Mouse (Mus musculus) 416B (cell line): ENCODE data around the gene Phactr1.

Experiments
- DNase-seq: peaks from one replicate; pipeline ENCODE4 v3.0.0; 2011; ENCODE audit warnings: low read depth

Phactr1 gene

DNA sequence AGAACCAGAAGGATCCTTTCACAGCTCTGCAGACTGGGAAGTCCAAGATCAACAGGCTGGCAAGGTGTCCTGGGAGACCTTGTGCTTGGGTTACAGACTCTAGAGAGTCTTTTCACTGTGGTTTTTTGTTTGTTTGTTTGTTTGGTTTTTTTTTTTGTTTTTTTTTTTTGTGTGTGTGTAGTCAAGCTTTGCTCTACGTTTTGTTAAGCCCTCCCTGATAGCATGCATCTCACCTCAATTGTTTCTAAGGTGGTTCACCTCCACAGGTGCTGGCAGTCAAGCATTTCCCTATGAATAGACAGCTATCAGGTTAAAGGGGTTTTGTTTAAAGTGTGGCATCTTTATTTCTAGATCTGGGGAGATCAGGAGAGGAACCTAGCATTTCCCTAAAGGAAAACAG is 191.7 kb downstream of the Phactr1 start:
- no peak for DNase-seq

DNA sequence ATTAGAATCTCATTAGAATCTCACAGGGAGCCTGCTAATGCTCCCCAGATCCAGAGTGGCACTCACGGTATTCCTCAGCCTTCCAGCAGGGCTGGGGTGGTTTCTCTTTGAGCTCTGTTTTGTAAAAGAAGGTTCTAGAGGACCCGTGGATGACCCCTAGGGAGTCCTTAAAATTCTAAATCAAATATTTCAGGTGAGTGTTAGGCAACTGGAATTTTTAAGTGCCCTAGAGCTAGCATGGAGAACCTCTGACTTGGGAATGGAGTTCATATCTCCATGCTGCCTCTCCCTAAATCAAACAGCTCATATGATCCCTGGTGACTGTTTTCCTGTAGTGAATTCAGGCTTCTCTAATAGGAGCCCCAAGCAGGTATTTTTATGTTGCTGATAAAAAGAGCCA is 197.9 kb downstream of the Phactr1 start:
- DNase-seq, result no peak

DNA sequence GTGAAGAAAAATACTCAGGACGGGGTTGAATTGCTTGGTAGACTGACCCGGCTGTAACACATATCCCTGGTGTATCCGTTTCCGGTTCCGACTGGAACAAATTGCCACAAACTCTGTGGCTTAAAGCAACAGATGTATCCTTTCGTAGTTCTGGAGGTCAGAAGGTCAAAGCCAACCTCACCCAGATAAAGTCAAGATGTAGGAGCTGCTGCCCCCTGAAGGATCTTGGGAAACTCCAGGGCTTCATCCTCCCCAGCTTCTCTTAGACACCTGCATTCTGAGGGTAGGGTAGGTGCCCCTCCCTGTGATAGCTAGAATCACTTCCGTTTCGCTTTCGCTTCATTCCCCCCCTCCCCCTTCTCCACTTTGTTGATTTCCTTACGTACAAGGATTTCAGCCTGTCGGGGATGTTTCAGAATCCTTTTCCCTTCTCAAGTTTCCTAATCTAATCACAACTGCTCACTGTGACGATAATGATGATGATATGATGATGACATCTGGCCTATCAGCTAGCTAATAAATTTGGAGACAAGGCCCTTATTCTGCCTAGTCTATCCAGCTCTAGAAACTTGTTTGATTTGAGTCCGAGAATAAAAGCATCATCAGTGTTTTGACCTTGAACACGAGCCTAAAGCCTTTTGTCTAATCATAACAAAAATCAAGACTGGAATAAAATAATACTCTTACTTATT is 203.8 kb downstream of the Phactr1 start:
- DNase-seq, result no peak

DNA sequence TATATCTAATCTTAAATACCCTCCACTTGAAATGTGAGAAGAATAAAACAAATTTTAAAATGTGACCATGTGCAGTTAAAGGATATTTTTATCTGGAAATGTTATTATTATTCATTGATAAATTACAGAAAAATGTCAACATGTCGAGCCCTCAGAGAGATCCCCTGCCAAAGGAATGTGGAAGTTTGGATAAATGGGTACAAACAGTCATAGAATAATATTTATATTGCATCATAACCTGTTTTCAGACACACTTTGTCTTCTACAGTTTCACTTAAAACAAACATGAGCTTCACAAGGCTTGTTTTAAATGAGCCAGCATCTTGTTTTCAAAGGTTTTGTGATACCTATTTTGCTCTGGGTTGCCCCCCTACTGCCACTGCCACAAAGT is 204.3 kb downstream of the Phactr1 start:
- DNase-seq, result no peak

DNA sequence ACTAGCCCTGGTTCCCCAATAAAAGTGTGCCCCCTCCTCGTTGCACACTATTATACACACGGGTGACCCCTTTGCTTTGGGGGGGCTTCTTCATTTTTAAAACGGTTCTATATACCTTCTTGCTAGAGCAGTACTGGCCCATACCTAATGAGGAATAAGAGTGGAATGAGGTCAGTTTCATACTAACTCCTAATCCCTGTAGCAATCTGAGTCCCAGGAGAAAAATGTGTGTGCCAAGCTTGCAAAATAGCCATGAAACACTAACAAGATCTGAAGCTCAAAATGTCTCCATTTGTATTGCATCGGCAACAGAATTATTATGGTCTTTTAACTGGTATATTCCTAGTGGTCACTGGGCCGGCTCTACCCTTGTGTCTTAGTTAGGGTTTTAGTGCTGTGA is 207.3 kb downstream of the Phactr1 start:
- DNase-seq, result no peak

DNA sequence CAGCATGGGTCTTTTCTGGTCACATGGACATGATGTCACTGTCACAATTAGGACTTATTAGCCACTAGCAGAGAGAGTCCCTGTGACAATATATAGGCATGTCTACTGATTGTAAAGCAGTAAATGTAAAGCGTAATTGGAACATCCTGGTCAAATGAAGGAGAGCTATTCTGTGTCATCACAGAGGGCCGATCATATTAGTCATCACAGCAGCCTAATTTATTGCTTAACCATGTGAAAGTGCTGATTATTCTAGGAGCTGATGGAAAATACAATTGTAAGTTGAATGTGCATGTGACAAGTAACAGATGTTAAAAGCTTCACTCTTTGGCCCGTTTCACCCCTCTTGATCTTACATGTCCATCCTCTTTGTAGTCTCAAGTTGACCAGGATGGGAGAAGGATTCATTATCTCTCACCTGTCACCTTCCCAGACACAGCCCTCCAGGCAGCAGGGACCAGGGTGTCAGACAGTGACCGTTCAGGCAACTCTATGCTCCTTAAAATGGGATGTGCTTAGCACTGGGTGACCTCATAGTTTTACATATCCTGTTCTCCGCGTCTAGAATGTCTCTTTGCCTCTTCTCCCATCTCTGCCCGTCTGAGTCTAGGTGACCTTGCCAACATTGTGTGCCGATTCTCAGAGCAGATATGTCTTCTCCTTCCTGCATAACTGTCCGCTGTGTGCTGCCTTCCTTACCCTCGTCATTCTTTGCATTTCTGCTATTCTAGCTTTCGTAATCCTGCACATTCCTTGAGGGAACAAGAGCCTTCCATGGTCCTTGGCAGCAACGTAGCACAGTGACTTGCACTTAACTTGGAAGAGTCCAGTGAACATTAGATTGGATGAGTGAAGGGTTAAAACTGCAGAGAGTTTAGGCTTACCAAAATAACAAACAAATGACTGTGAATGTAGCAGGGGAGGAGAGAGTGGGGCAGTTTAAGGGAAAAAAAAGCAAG is 209.4 kb downstream of the Phactr1 start:
- no peak for DNase-seq

DNA sequence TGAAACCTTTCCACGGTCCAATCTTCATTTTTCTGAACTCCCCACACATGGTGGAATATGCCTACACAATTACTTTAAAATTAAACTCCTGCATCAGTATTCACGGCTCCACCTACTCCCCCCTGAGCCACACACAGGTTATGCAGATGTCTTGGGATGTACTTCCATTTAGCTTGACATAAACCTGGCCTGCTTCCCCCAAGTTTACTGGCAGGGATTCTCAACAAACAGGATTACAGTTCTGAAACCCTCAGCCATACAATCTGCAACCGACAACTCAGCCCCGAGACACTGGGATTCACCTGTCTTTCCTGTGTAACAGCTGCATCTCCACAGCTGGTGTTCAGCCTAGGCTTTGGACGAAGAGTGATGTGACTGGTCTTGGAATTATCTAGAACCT is 210.2 kb downstream of the Phactr1 start:
- no peak for DNase-seq

DNA sequence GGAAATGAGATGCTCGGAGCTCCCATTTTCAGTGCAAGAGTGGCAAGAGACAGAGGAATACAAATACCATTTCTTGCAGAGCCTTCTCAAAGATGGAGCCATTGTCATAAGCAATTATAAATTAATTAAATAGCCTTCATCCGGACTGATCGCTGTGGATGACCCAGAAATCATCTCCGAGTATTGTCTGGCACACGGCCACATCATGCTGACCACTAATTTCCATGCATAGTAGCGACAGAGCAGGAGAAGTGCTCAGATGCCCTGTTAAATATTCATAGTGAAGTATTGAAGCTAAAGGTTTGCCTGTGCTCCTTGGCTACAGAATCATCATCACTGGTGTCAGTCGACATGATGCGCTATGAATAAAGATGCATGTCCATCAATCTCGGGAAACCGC is 213.6 kb downstream of the Phactr1 start:
- DNase-seq, result no peak

DNA sequence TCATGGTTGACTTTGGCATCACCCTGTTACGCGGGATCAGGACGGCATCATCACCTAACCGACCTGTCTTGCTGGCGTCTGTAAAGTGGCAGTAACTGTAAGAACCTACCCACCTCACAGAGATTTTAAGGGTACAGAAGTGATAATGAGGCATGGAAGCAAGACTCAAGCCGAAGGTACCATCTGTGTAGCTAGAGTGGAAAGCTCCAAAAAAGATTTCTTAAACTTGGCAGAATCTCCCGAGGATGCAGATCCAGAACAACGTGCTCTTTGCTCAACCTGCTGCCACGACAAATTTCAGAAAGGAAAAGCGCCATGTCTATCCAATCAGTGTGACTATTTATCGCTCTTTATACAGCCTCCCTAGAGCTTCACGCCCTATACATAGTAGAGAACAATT is 214.2 kb downstream of the Phactr1 start:
- no peak for DNase-seq

DNA sequence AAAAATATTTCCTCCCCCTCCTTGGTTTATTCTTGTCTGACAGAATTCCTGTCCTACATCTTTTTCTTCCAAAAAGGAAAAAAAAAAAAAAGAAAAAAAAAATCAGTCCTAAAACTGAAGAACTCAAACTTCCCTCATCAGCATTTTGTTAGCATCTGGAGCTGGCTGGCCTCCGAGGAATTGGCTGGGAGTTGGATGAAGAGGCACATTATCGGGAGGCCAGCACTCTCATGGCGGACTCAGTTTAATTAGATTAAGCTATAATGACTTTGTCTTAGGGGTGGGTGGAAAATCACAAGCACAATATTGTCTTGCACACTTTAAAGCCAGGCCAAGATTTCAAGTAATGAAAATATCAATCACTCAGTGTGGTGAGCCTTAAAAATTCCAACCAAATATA is 215.6 kb downstream of the Phactr1 start:
- DNase-seq, result no peak

DNA sequence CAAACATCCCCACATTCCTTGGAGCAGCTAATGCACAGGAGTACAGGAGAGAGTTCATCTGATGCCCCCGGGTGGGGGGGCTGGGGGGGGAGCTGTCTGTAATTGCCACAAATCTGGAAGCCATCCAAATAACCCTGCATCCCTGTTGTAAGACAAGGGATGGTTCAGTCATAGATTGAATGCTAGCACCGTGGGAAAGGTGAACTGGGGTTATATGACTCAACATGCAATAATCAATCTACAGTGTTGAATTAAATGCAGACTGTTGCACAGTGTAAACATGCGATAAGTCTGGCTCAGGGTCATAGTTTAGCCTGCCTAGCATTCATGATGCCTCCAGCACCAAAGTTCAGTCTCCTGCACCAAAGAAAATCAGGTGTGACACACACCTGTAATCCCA is 219.2 kb downstream of the Phactr1 start:
- no peak for DNase-seq

DNA sequence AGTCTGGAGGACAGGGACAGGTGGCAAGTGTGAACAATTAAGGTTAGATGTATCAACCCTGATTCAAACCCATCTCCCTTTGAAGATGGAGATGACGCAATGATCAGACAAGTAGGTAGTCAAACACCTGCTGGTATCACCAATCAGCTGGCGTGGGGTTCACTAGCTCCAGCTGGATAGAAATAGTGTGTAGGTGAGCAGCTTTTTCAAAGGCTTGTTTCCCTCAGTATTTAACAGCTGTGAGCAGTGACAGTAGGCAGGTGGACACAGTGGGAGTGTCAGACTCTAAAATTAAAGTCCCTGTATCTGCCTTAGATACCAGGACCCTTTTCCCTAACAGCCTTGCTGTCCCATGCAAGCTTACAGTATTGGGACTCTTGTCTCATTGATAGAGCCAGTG is 221.4 kb downstream of the Phactr1 start:
- no peak for DNase-seq

DNA sequence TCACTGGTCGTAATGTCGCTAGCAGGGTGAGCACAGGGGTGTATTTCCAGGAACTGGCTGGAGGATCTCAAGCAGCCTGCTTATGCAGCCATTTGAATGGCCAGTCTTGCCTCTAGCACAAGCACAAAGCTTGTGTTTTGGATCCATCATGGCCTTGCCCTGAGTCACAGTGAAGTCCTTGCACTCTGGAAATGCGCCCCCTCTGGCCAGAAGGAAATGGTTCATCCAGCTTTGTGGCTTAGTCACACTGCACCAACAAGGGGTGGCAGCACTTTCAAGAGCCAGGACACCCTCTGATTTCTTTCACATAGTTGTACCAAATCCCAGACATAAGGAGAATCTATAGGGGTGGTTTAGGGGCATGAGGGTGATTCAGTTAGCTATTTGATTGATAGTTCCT is 222.4 kb downstream of the Phactr1 start:
- no peak for DNase-seq

DNA sequence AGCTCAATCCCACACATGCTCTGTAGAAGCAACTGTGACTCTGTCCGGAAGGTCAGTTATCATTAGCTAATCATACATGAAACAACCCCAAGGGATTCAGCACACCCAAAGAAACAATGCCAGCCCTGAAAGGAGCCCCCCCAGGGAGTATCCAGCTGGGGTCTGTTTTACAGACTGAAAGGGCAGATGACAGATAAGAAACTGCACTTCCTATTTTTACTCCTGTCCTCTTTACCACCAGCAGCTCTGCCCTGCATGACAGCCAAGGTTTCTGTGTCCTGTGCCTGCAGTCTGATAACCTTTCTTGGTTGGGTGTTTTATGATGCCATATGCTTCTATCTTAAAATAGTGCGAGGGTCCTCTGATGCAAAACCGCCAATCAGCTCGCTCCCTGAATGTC is 225.4 kb downstream of the Phactr1 start:
- DNase-seq, result no peak

DNA sequence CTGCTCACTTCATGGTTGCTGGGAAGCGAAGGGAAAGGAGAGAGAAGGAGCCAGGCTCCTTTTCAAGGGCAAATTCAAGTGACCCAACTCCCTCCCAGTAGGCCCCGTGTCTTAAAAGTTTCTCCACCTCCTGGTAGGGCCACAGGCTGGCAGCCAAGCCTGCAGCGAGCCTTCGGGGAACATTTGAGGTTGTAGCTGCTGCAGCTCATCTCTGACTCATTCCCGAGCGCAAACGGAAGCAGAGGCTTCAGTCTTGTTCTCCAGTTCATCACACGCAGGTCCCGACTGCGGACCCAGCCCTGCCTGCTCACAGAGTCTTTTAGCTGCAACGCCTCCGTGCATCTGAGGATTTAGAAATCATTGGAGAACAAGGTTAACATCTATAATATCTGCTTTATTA is 226.6 kb downstream of the Phactr1 start:
- DNase-seq, result no peak

DNA sequence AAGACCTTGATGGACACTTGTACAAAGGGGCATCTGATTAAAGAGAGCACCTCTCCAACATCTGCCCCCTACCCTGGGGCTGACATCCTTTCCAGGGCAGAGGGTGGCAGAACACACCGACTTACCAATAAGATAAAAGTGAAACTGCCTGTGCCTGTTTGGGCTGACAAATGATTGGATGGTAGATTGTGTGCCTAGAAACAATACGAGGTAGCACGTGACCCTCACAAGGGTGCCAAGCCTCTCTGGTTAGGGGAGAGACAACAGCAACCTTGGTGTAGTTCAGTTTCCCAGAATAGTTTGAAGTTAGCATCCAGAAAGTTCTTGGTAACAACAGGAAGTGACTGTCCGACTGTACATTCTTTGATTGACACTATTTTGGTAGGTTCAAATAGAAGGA is 234.7 kb downstream of the Phactr1 start:
- DNase-seq, result no peak

DNA sequence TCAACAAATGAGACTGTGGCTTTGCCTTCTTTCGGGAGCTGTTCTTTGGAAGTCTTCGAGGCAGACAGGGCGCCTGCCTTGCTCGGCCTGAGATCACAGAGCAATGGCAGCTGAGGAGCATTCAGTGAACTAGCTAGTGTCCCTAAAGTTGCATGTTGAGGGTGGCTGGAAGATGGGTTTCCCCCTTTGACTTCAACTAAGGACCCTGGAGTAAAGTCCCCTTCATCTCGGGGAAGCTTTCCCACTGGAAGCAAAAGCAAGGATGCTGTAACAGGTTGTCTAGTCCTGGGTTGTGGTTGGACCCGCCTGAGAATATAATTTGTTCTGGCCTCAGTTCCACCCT is 235.4 kb downstream of the Phactr1 start:
- DNase-seq, result no peak

DNA sequence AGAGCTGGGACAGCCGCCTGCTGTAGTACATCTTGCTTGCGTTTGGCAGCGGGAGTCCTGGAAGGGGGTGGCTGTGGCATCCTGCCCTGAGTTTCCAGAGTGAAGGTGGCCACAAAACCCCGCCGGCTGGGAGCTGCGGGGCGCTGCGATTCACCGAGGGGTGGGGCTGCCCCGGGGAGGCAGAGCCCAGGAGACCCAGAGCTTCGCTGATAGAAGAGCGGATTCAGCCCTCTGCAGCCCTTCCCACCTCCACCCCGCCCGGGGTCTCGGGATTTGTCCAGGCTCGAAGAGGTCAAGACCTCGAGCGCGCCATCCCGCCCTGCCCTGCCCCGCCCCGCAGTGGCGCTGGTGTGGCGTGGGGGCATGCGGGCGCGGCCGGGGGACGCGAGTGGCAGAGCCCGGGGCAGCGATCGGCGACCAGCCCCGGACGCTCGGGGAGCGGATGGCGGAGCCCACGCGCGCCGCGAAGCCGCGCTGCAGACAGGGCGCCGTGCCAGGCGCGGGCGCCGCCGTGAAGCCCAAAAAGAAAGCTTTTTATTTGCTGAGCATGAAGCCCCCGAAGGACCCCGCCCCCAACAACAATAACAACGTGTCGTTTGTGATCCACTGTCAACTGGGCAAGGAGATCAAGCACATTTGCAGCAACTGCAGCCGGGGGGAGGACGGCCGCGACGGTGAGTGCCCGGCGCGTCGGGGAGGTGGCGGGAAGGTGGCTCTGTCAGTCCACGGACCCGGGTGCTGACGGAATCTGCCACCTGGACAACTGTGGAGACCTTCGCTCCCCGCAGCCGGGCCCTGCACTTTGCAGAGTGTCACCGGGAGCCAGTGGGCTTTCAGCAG is 236.0 kb downstream of the Phactr1 start:
- no peak for DNase-seq

DNA sequence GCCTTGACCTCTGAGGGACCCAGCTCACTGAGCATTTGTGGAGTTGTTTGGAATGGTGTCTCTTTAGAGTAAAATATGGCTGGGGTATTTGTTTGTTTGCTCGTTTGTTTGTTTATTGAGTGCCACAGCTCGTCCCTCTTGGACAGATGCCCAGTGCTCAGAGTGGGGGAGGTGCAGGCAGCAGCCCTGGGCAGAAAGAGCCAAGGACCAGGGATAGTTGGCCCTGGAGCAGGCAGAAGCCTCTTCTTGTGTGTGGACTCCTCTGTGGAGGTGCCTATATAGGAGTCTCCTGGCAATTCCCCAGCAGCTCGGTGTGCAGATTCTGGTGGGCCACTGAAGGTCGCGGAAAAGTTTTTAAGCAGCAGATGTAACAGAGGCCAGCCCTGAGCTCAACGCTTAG is 236.8 kb downstream of the Phactr1 start:
- DNase-seq, result no peak

DNA sequence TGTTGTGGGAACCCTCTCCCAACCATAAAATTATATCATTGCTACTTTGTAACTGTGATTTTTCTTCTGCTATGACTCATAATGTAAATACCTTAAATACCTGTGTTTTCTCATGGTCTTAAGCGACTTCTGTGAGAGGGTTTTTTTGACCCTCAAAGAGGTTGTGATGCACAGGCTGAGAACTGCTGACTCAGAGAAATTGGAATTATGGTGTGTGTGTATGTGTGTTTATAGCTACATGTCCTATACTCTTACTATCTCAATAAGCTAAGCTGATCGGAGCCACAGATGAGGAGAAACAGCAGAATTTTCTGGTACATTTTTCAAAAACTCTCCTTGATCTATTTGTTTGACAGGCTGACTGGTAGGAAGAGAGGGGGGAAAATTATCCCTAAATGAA is 239.6 kb downstream of the Phactr1 start:
- DNase-seq, result no peak

DNA sequence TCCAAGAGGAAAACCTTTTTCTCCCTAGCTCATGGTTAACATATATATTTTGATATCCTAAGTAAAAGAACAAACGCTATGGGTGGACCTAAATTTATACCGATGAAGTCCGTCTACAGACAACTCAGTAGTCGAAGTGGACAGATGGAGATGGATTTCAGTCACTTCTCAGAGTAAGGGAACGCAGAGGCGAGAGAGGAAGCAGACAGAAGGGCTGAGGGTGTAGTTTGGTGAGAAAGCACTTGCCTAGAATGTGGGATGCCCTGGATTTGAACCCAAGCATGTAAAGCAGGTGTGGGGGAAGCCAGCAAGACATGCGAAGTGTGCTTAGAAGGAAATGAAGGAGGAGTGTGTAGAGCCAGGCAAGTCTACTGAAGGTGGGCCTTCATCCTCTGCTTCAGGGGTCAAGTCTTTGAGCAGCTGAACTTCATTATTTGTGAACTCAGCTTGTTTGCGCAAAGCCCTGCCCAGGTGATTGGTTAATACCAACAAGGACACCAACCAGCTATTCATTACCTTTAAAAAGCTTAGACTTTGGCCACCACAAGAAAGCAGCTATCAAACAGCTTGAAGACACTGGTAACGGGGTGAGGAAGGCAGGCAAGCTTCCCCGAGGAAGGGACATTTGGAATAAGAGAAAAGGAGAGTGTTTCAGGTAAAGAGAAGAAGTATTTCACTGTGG is 241.5 kb downstream of the Phactr1 start:
- DNase-seq, result no peak

DNA sequence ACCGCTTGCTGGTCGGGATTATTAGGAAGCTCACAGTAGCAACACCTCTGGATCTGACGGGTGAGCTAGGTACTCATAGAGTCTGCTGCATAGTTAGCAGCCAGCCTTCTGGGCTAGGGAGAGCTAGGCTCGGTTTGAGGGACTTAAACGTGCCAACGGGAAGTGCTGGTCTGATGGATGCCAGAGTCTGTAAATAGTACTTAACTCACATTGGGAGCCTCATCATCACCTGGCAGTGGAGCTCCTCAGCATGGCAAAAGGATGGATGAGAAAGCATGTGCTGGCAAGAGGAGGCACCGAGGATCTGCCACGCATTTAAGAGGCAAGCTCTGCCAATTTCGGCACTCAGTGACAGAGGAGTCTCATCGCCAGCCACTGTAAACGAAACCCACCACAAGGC is 247.4 kb downstream of the Phactr1 start:
- DNase-seq, result no peak
